Mouse (Mus musculus) urinary bladder, postnatal 4 days (tissue): ENCODE results near the gene Dnah5.

Source experiments
- DNase-seq, 2 experiments: peaks; one replicate each; pipeline ENCODE4 v3.0.0; 2021 to 2022; ENCODE audit warnings: low spot score in 2 of 2

Gene Dnah5

GRCm38 (mm10) chr15:28203111-28204075, at the start of gene Dnah5:
TSS of gene Dnah5 (plus strand) at chr15:28203752.
- no peak for DNase-seq

GRCm38 (mm10) chr15:28154822-28155501, 48.6 kb upstream of the Dnah5 start:
- DNase-seq, result no peak

GRCm38 (mm10) chr15:28158771-28159489, 44.6 kb upstream of the Dnah5 start:
- peak; percentile 43 to 61 for DNase-seq

- no peak for DNase-seq
Measured at GRCm38 (mm10) chr15:28162291-28162690, 41.3 kb upstream of the Dnah5 start.

GRCm38 (mm10) chr15:28165234-28165633, 38.3 kb upstream of the Dnah5 start:
- DNase-seq, result no peak

- no peak for DNase-seq
Measured at GRCm38 (mm10) chr15:28166090-28166489, 37.5 kb upstream of the Dnah5 start.

GRCm38 (mm10) chr15:28178951-28179350, 24.6 kb upstream of the Dnah5 start:
- no peak for DNase-seq

- no peak for DNase-seq
Measured at GRCm38 (mm10) chr15:28179556-28179955, 24.0 kb upstream of the Dnah5 start.

GRCm38 (mm10) chr15:28181862-28182261, 21.7 kb upstream of the Dnah5 start:
- peak; percentile 26 to 72 for DNase-seq

- DNase-seq, result no peak
Measured at GRCm38 (mm10) chr15:28182567-28182966, 21.0 kb upstream of the Dnah5 start.

- peak; percentile 35 to 81 for DNase-seq
Measured at GRCm38 (mm10) chr15:28187472-28188360, 15.8 kb upstream of the Dnah5 start.

- DNase-seq, result no peak
Measured at GRCm38 (mm10) chr15:28188361-28189011, 15.1 kb upstream of the Dnah5 start.

- DNase-seq, result no peak
Measured at GRCm38 (mm10) chr15:28189668-28190067, 13.9 kb upstream of the Dnah5 start.

- no peak for DNase-seq
Measured at GRCm38 (mm10) chr15:28198609-28199008, 4.9 kb upstream of the Dnah5 start.

GRCm38 (mm10) chr15:28204626-28205025, 1.1 kb downstream of the Dnah5 start:
- no peak for DNase-seq

GRCm38 (mm10) chr15:28207545-28207944, 4.0 kb downstream of the Dnah5 start:
- no peak for DNase-seq

- no peak for DNase-seq
Measured at GRCm38 (mm10) chr15:28213057-28213456, 9.5 kb downstream of the Dnah5 start.

- no peak for DNase-seq
Measured at GRCm38 (mm10) chr15:28216358-28216757, 12.8 kb downstream of the Dnah5 start.

- no peak for DNase-seq
Measured at GRCm38 (mm10) chr15:28227316-28227715, 23.8 kb downstream of the Dnah5 start.

- no peak for DNase-seq
Measured at GRCm38 (mm10) chr15:28260250-28260649, 56.7 kb downstream of the Dnah5 start.

- DNase-seq, result no peak
Measured at GRCm38 (mm10) chr15:28299438-28299837, 95.9 kb downstream of the Dnah5 start.
